Mouse (Mus musculus) heart, postnatal 0 days (tissue): ENCODE measurements around the gene Fam8a1.

ENCODE experiments used
- CTCF ChIP-seq: IDR thresholded peaks from 2 replicates; pipeline ENCODE4 v1.5.1; 2016; ENCODE audit warnings: antibody characterized with exemption, control low read depth, low read depth
- EP300 ChIP-seq: IDR thresholded peaks from 2 replicates; pipeline ENCODE4 v1.6.1; 2016; ENCODE audit warnings: antibody characterized with exemption, low read depth

- TF ChIP-seq CTCF (peak; percentile 68), EP300 (no peak)
These were observed 5.8 kb upstream of the Fam8a1 start for GRCm38 (mm10) chr13:46663461-46663964.
